In genomic region chr16:93454080-93454997, GRCm38 (mm10) we compare ENCODE assay signal across 9 mouse cellular contexts.
DNase-seq lines count a peak whose midpoint lies in the region; TF ChIP-seq lines count a peak whose summit lies in the region.
"Had no signal": no experiment of that assay in that cellular context is flagged by ENCODE, and none has a peak within 500 bp of the region (broad histone marks: within the 10 kb centered on the region; RNA-seq: fewer than 3 reads in every experiment).

No protein-coding gene starts in this region.

- H3K27ac ChIP-seq in liver, adult 2 months (replicated peaks; ENCODE audit: insufficient read depth, low read depth, low read length), result no peak overlapping the region
- H3K27ac ChIP-seq in thymus, adult 2 months (ENCODE audit: control insufficient read depth, insufficient read depth, low read length), result no peak overlapping the region
- H3K27ac ChIP-seq: heart, embryonic 13.5 days had no signal

- peak; percentile 89 for DNase-seq in 3T3-L1 (ENCODE audit: low read depth, low spot score)
- DNase-seq in Muller cell, postnatal 12 days (ENCODE audit: inconsistent ontology term), result peak; percentile 56
- peak; percentile 62 for DNase-seq in cerebellum, adult 9-10 months
- DNase-seq in frontal cortex, postnatal 25 days (ENCODE audit: low spot score in 2 of 2), result peak; percentile 69 to 75
- peak; percentile 73 for DNase-seq in kidney, adult 9 months
- peak; percentile 62 for DNase-seq in liver, adult 2 months (ENCODE audit: extremely low read depth, low read depth, low spot score)
- DNase-seq in ovary, postnatal 14 days (ENCODE audit: low spot score), result peak; percentile 81
- DNase-seq in thymus, adult 2 months, result peak; percentile 81

- TF ChIP-seq CTCF in liver, adult 2 months (IDR thresholded peaks at IDR 0.05; ENCODE audit: low read depth, low read length), result peak; percentile 96
- TF ChIP-seq CTCF in thymus, adult 2 months (IDR thresholded peaks at IDR 0.05; ENCODE audit: borderline replicate concordance, control insufficient read depth, extremely low read depth, insufficient read depth, low read length, poor library complexity), result peak; percentile 84; the same call in 1 of the 2 replicates

- no peak for TF ChIP-seq POLR2A in liver, adult 2 months (IDR thresholded peaks at IDR 0.05; ENCODE audit: extremely low read depth, insufficient read depth, low read length)
- no peak for TF ChIP-seq POLR2A in thymus, adult 2 months (IDR thresholded peaks at IDR 0.05; ENCODE audit: control insufficient read depth, extremely low read depth, insufficient read depth, low read length, poor library complexity)

- H3K27me3 ChIP-seq in liver, adult 2 months (ENCODE audit: control insufficient read depth, insufficient read depth, low read length), result 0 out of 2 replicates have a peak, but pooled peaks cover 3% of the 10 kb centered on the region
- H3K27me3 ChIP-seq in thymus, adult 2 months (ENCODE audit: control insufficient read depth, insufficient read depth, low read length), result no peaks in the 10 kb centered on the region

- WGBS in liver, adult 2 months, result 23% methylated on average over 8 of the region's 8 CpGs
- WGBS in thymus, adult 2 months, result 26% methylated on average over 8 of the region's 8 CpGs

- H3K36me3 ChIP-seq in liver, adult 2 months (ENCODE audit: control insufficient read depth, insufficient read depth, low read length), result no peaks in the 10 kb centered on the region
- H3K36me3 ChIP-seq in thymus, adult 2 months (ENCODE audit: control insufficient read depth, insufficient read depth, low read length), result no peaks in the 10 kb centered on the region
- H3K36me3 ChIP-seq: heart, embryonic 13.5 days had no signal

- no peak overlapping the region for H3K9ac ChIP-seq in liver, adult 2 months (ENCODE audit: low read depth, low read length)
- H3K9ac ChIP-seq: heart, embryonic 13.5 days had no signal

- no peak overlapping the region for H3K4me3 ChIP-seq in liver, adult 2 months (ENCODE audit: insufficient read depth, low read depth, low read length)
- no peak overlapping the region for H3K4me3 ChIP-seq in thymus, adult 2 months (ENCODE audit: control insufficient read depth, insufficient read depth, low read length)
- H3K4me3 ChIP-seq: heart, embryonic 13.5 days had no signal

- H3K4me1 ChIP-seq in liver, adult 2 months (ENCODE audit: control insufficient read depth, insufficient read depth, low read length), result 0 out of 2 replicates have a peak, but pooled peaks cover 3% of the 10 kb centered on the region
- H3K4me1 ChIP-seq in thymus, adult 2 months (replicated peaks; ENCODE audit: control insufficient read depth, insufficient read depth, low read length), result peaks cover 9% of the 10 kb centered on the region

- H3K79me2 ChIP-seq in liver, adult 2 months (ENCODE audit: control insufficient read depth, insufficient read depth, low read length), result no peaks in the 10 kb centered on the region
